Mouse (Mus musculus) megakaryocyte, embryonic 14.5 days (primary cell): ENCODE measurements at regions not wholly inside any gene's neighbourhood (a gene's known extent, or its start where the extent isn't known, plus 50 kb on each side); places are given as distances from the start of the nearest gene placed in this dataset.

Experiments
- FLI1 ChIP-seq: IDR thresholded peaks from 2 replicates; pipeline ENCODE4 v1.6.1; 2012; ENCODE audit warnings: low read length, inconsistent platforms, mixed read lengths
- GATA1 ChIP-seq: IDR thresholded peaks from 3 replicates; pipeline ENCODE4 v1.6.1; 2012; ENCODE audit warnings: mixed read lengths, low read length, inconsistent platforms, borderline replicate concordance

DNA sequence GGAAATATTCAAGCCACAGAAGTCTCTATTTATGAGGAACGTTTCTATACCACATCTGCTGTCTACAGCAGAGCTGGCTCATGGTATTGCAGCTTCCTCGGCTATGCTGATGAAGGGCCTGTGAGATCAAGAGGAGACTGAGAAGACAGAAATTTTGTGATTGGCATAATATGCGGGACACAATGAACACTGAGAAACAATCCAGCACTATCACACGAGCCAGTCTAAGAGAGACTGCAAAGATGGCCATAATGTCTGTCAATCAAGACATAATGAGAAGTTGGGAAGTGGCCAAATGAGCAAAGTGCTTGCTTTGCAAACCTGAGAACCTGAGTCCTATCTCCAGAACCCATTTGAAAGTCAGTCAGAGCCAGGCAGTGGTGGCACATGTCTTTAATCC, 437.5 kb downstream of the Pdcd6ip start:
- no peak for TF ChIP-seq GATA1
- no peak for TF ChIP-seq FLI1
